Mouse (Mus musculus): ENCODE measurements around the gene Usp30.

Usp30 gene

DNA sequence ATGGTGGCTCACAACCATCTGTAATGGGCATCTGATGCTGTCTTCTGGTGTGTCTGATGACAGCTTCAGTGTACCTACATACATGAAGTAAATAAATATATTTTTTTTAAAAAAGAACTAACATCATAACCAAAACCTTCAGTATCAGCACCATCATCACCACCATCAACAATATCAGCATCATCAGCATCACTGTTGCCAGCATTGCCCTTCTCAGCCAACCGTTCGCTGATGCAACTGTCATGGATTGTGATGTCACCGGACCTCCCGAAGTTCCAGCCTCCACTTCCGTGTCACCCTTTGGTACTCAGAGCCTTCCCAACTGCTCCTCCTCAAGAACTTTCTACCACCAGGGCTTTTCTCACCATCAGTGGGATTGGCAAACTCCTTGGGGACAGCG, at the start of gene Usp30:
Gene Usp30, plus strand, starts transcription at position 301 of the 400 bp plus-strand sequence.
- no peak for DNase-seq

GRCm38 (mm10) chr5:114024390-114024789, 40.9 kb upstream of the Usp30 start:
- DNase-seq = no peak

GRCm38 (mm10) chr5:114024885-114025284, 40.4 kb upstream of the Usp30 start:
- no peak for DNase-seq

- no peak for DNase-seq
These were observed 37.9 kb upstream of the Usp30 start for GRCm38 (mm10) chr5:114027217-114027944.

DNA sequence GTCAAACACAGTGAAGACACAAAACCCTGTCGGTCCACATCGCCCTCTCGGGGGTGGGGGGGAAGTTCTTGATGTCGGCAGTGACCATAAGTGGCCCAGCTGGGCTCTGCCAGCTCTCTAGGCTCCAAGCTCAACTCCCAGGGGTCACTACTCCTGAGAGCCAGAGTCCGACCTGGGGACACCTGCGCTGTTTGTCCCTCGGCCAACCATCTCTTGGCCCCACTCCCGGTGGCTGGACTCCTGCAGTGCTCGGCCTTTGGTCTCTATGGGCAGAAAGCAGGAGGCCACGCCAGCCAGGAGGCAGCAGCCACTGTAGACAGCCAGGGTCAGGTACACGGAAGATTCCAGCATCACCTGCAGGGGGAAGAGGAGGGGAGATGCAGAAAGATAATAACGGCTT, 37.1 kb upstream of the Usp30 start:
- no peak for DNase-seq

DNA sequence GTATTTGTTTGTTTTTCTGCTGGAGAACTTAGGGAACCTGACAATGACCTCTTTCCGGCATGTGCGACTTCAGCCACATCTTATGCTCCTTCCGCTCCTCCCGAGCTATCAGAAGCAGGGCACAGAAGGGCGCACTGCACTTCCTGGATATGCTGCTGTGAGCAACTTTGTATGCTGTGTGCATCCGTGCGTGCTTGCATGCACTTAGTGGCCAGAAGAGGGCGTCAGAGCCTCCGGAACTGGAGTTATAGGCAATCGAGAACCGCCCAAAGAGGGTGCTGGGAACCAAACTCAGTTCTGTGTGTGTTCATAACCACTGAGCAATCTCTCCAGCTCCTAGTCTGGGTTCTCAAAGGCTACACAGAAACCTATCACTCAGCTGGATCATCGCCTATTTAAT, 34.6 kb upstream of the Usp30 start:
- DNase-seq = no peak

- DNase-seq = no peak
These were observed 33.0 kb upstream of the Usp30 start for GRCm38 (mm10) chr5:114032161-114032763.

DNA sequence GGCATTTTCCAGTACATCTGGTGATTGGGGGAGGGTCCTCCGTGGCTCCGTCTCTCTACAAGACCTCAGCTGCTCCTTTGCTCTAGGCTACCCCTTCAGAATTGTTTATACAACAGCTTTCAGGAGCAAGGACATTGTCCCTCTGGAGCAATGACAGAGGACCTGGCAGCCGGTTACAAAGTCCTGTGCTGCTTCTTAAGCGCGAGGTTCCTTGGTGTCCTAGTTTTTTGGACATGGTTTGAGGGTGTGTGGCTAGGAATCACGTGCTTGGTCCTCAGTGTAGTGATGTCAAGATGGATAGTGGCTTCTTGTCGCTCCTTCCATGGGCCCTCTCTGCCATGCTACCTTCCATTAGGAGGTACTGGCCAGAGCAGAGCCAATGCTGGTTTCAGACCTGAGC, 30.9 kb upstream of the Usp30 start:
- no peak for DNase-seq

- DNase-seq = no peak
These were observed 30.1 kb upstream of the Usp30 start for GRCm38 (mm10) chr5:114035111-114035510.

DNA sequence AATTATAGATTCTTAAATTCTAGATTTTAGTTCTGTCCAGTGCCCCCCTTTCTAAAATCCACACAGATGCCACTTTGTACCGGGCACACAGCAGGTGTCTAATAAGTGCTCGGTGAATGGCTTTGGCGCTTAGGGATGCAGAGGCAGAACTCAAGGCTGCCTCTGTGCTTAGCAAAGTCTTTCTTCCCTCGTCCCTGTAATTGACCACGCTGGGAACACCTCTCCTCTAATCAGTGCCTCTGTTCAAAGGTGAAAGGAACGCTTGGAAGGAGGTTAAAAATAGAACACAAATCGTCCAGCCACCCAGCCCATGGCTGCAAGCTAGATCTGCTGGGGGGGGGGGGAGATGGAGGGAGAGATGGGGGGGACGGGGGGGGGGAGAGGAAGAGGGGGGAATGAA, 24.8 kb upstream of the Usp30 start:
- DNase-seq = no peak

- DNase-seq = no peak
These were observed 24.4 kb upstream of the Usp30 start for GRCm38 (mm10) chr5:114040911-114041310.

GRCm38 (mm10) chr5:114041327-114041930, 23.8 kb upstream of the Usp30 start:
- no peak for DNase-seq

- no peak for DNase-seq
These were observed 21.5 kb upstream of the Usp30 start for GRCm38 (mm10) chr5:114043800-114044199.

DNA sequence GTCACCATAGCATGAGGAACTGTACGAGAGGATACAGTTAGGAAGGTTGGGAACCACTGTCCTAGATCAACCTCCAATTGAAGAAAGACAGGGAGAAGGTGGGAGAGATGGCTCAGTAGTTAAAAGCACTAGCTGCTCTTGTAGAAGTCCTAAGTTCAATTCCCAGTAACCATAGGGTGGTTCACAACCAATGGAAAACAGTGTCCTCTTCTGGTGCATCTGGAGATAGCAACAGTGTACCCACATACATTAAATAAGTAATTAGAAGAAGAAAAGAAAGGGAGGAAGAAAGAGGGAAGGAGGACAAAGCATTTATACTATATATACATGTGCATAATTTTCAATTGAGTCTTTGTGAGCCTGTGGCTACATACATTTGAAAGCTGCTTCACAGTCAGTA, 20.1 kb upstream of the Usp30 start:
- no peak for DNase-seq

GRCm38 (mm10) chr5:114046151-114046550, 19.1 kb upstream of the Usp30 start:
- no peak for DNase-seq

DNA sequence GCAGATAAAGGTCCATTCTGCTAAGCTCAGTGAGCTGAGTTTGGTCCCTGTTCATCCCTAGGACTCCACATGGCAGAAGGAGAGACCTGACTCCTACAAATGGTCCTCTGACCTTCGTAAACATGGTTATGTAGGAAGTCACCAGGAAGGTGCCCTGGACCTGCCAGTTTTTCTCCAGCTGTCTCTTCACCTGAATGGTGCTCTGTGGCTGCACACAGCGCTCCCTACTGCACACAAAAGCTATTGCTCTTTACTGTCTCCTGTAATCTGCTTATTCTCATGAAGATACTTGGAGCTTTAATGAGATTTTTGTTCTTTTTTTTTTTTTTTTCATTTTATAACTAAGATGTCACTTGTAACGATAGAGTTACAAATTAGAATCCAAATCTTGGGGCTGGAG, 18.7 kb upstream of the Usp30 start:
- no peak for DNase-seq

DNA sequence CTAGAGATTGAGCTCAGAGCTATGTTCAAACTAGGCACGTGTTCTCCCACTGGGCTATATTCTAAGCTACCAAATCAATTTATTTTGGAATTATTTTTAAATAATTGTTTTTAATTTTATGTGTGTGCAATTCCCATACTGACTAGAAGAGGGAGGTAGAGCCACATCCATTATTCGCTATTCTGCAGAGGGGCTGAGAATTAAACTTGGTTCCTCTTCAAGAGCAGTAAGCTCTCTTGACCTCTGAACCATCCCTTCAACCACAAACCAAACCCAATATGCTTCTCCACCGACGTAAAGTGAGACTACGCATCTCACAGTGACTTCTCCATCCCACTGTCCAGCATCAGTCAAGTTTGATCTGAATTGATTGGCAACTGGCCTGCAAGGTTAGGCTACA, 18.1 kb upstream of the Usp30 start:
- no peak for DNase-seq

DNA sequence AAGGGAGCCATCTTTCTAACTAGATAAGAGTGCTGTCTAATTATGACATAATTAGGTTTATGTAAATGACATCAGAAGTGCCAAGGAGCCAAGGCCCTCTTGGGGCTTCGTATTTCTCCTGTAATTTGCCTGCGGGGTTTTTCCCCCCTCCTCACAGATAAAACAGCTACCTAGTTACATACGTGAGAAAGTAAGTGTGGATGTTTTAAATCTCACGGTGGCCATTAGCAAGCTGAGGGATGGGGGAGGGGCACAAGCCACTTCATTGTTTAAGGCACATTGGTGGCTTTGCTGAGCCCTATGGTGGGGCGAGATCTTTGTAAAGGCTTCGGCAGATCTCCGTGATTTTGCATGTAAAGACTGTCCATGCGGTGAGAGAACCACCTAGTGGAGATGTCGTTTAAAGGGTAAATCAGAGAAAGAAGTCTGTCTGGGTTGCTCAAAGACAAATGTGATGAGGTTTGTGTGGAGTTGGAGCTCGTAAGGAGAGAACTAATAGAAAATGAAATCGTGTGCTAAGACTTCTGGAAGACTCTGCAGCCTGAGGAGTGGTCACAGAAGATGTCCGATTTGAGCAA, 16.4 kb upstream of the Usp30 start:
- DNase-seq = no peak

- DNase-seq = peak; percentile 21
These were observed 13.0 kb upstream of the Usp30 start for GRCm38 (mm10) chr5:114052246-114052761.

- DNase-seq = no peak
These were observed 8.0 kb upstream of the Usp30 start for GRCm38 (mm10) chr5:114057129-114057731.

GRCm38 (mm10) chr5:114061675-114062074, 3.6 kb upstream of the Usp30 start:
- DNase-seq = no peak

- no peak for DNase-seq
These were observed 1.3 kb upstream of the Usp30 start for GRCm38 (mm10) chr5:114063958-114064357.

DNA sequence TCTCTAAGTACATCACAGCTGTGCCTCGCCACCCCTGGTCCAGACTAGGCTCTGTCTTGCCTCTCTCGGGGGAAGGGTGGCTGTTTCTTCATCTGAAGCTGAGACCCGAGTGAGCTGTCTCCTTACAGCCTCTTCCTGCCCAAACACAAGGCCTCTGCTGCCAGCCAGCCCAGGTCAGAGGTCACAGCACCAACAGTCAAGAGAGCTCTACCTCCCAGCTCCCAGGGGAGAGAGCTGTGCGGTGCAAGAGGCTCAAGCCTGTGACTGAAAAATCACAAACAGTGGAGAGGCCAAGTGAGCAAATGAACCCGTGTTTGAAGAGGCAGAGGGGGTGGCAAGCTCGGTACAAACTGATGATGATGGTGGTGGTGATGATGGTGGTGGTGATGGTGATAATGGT, 1.3 kb downstream of the Usp30 start:
- no peak for DNase-seq
